Mouse (Mus musculus): Measurements from ENCODE around the gene Magi3.

Magi3 gene

DNA sequence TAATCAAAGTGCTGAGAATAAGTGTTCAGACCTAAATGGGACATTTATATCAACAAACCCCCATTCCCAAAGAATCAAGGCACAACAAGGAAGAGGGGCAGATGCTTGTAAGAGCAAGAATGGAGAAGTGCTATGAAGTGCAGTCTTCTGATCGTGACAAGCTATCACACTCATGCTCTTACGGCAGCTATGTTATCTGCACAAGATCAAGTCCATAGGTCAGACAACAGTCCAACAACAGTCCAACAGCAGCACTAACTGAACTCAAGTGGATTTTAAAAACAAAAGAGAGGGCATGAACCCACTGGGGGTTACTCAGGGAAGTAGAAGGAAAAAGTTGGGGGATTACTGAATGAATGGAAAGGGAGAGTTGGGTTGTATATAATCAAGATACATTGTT lies 30.4 kb downstream of the Magi3 start:
- no peak for DNase-seq (ENCODE audit: low spot score)

DNA sequence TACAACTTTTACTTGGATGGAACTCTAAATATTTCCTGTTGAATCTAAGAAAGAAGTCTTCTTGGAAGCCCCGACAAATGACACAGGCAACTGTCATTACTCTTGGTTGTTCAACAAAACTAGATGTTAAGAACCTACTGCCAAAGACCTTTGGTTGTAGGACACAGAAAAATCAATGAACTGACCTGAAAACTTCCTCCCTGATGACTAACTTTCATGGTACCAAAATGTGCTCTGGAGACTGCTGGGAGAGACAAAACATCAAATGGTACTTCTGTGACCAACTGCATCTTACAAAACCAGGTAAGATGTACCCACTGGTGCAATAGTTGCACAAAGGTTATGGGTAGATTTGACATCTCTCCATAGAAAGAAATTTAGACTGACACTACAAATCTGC lies 30.9 kb downstream of the Magi3 start:
- no peak for DNase-seq (ENCODE audit: low spot score)

DNA sequence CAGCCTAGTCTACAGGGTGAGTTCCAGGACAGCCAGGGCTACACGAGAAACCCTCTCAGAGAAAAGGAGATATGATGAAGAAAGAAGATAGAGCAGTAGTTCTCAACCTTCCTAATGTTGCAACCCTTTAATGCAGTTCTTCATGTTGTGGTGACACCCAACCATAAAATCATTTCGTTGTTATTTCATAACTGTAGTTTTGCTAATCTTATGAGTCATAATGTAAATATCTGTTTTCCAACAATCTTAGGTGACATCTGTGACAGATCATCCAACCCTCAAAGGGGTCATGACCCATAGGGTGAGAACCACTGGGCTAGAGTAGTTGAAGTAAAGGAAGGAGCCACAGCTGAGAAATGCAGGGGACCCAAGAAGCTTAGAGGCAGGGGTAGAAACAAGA lies 35.9 kb downstream of the Magi3 start:
- no peak for DNase-seq (ENCODE audit: low spot score)

DNA sequence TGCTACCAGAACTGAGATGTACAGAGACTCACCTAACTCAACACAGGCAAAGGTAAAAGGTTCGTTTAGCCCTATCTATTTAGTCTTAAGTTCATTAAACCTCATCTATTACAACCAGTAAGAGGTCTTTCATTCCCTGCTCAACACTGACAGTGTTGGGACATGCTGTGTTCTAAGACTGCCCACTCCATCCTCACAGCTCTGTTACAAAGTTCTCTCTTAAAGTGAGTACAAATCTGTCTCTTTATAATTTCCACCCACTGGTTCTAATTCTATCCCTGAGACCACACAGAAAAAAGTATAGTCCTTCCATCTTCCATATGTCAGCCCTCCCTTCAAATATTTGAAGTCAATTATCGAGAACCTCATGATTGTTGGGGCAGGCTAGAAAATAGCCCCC lies 36.5 kb downstream of the Magi3 start:
- DNase-seq (ENCODE audit: low spot score) = no peak

DNA sequence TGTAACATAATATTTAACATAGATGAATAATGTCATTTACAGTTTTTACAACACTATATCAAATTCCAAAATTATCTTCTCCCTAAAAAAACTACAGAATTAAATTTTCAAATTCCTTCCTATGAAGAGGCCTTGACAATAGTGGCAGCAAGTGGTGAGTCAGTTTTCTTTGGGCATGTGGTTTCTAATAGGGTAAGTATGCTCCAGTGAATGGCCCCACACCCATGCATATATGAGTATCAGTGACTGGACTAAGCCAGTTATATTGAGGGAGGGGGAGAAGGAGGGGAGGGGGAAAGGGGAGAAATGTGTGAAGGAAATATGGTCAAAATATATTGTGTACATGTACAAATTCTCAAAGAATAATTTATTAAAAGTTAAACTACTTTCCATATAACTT lies 37.5 kb downstream of the Magi3 start:
- no peak for DNase-seq (ENCODE audit: low spot score)

DNA sequence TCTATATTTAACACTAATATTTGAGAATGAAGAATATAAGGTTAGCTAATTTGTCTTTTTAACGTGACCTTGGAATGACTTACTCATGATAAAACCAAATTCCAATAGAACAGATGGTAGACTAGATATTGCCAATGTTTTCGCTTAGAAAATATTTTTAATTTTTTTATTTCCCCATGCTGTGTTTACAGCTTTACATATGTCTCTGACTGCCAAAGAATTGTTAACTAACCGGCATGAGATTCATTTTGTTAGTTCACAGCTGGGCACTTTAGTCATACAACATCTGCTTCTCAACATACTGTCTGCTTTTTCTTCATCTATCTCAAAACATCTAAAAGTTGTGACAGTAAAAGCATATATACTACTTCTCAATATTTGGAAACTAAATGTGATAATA lies 58.8 kb downstream of the Magi3 start:
- no peak for DNase-seq (ENCODE audit: low spot score)

DNA sequence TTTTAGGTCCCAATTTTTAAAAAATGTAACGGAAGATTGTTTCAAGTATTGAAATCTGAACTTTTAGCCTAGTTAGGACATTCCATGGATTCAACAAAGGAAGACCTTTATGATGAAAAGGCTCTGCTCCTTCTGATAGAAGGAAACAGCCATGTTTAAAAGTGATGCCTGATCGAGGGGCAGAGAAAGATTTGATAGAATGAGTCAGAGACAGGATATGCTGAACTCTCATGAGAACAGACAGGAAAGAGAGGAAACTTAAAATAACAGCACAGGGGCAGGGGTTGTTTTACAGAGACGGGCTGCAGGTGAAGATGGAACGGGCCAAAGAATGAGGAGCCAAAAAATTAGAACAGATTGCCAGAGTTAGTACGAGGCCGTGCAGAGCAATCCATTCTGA lies 59.6 kb downstream of the Magi3 start:
- DNase-seq (ENCODE audit: low spot score) = no peak

DNA sequence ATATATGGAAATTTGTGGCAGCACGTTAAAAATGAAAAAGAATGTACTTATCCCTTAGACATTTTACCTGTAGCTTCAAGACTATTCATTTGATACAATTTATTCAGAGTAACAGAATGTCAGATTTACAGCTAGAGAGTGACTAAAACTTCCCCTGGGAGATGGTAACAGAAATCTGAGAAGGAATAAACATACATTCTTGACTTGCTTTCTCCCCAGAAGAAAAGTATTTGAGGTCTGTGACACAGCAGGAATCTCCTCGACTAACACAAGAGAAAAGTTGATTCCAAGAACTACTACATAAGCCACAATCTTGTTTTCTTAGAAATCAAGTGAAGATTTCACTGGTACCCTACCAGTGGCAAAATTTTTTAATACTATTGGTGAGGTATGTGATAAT lies 70.0 kb downstream of the Magi3 start:
- DNase-seq (ENCODE audit: low spot score) = no peak

DNA sequence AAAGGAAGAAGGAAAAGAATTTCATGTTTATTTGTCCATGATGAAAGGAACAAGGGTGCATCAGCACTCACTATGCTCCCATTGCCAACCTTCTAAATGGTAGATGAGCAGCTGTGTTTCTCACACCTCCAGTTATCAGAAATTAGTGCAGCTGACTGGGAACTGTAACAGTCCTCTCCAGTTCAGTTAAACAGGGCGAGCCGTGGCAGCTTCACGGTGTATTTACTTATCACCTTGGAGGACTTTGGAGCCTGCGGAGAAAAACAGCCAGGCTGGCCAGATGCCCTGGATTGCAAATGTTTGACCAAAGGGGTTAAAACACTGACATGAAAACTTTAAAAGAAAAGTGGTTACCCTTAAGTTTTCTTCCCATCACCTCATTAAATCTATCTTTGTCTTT lies 77.8 kb downstream of the Magi3 start:
- no peak for DNase-seq (ENCODE audit: low spot score)

DNA sequence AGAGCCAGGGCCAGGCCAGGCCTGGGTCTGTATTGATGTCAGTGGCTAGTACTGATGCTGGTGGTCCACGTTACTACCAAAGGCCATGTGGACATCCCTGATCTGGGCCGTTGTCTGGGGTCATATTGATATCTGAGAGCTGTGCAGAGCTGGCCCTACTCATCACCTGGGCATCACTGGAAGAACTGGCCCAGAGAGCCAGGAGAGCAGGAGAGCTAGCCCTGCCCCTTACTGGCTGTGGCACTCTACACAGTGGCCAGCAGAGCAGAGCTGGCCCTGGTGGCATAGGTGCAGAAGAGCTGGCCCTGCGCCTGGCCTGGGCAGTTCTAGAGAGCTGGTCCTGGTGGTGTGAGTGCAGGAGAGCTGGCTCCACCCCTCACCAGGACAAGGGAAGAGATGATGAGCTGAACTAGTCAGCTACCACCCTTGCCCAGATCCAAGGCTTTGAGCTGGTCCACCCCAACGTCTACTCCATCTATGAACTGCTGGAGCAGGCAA lies 81.2 kb downstream of the Magi3 start:
- no peak for DNase-seq (ENCODE audit: low spot score)

DNA sequence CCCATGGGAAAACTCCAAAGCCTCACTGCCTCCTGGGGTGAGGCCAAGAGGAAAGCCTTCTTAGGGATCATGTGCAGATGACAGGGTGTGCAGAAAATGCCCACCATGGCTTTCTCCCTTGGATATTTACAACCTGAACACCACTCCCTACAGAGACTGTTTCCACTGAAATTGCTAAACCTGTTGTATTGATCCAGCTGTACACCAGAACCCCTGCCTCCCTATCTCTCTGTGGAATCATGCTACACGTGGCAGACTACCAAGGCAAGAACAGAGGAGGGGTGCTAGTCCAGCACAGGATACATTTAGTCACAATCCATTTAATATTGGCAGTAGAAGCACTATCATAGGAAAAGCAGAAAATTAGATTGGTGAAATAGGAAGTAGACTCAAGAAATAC lies 94.5 kb downstream of the Magi3 start:
- no peak for DNase-seq (ENCODE audit: low spot score)

DNA sequence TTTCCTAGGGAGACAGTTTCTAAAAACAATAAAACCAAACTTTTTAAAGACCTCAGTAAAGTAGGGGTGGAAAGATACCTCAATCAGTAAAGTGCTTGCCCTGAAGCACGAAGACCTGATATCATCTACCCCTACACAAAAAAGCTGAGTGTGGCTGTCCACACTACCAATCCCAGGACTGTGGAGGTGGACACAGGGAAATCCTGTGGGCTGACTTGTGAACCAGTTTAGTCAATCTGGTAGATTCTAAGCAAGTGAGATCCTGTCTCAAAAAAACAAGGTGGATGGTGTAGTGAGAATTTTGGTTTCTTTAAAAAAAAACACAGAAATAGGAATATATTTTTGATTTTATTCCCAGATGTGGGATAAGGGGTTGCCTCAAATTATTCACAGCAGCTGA lies 96.3 kb downstream of the Magi3 start:
- DNase-seq (ENCODE audit: low spot score) = no peak

DNA sequence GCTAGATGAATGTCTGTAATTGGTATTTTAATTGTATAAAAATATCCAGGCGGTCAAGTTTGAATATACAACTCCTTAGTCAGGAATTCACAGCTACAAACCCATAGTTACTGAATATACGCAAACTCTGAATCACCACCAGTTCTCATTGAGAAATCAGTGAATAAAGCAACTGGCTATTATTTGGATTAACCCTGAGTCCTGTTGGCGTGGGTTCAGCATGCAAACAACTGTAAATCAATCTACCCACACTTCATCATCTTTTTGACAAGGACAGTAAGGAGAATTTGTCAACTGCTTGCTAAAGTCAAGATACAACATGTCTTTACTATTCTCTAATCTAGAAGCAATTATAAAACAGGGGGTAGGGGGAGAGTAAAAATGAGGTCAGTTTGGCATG lies 110.7 kb downstream of the Magi3 start:
- no peak for DNase-seq (ENCODE audit: low spot score)

DNA sequence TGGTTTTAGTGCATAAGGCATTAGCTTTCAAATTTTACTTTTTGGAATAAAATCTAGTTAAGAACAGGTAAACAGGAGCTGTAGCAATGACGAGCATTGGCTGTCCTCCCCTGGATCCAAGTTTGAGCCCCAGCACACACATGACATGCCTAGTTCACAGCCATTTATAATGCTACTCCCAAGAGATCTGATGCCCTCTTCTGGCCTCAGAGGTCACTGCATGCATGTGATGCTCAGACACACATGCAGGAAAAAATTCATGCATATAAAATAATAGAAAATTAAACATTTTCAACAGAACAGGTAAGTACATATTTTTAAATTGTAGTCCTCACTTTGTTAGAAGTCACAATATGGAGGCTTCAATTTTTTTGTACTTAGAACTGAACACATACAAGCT lies 115.2 kb downstream of the Magi3 start:
- DNase-seq (ENCODE audit: low spot score) = peak; percentile 49

DNA sequence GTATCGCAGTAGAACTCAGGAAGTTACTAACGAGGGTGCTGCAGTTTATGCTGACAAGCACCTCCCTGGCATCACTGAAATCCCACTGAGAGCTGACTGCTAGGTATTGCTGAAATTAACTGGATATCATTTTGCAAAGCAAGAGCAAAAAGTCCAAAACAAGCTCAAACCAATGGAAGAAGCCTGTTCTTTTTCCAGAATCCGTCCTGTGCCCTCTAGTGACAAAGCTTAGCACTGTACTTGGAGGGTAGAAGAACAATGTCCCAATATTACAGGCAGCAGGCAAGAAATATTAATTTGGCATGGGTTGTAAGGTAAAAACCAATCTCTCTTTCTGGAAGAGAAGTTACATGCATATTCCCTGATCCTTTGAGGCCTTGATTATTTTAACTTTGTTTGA lies 118.5 kb downstream of the Magi3 start:
- DNase-seq (ENCODE audit: low spot score) = no peak

DNA sequence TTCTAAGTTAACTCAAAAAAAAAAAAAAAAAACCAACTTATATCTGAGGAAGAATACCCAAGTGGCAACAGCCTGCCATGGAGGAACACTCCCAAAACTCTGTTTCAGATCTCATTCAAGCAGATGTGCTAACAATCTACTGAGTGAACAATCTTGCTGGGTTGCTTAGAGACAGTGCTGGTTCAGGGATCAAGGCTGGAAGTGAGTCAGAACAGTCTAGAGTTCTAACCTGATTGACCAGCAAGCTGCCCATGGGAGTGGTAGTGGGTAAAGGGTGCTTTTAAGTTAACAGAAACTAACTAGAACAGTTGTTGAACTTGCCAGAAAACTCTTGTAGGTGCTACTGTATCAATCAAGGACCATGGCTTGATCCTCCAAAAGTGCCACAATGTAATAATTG lies 118.9 kb downstream of the Magi3 start:
- DNase-seq (ENCODE audit: low spot score) = no peak

DNA sequence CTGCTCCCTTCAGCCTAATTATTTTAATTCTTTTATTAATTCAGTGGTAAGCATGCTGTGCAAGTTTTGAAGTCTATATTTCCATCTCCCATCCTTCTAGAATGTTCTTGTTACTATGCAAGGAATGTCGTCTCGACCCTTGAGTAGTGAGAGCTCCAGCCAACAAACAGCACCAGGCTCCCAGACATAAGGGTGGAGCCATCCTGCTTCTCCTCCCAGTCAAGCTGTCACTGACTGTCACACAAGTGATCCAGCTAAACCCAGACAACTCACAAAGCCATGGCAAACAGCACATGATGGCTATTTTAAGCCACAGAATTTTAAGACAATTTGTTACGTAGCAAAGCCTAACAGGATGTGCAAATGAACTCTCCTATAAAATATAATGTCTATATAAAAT lies 124.2 kb downstream of the Magi3 start:
- DNase-seq (ENCODE audit: low spot score) = no peak

DNA sequence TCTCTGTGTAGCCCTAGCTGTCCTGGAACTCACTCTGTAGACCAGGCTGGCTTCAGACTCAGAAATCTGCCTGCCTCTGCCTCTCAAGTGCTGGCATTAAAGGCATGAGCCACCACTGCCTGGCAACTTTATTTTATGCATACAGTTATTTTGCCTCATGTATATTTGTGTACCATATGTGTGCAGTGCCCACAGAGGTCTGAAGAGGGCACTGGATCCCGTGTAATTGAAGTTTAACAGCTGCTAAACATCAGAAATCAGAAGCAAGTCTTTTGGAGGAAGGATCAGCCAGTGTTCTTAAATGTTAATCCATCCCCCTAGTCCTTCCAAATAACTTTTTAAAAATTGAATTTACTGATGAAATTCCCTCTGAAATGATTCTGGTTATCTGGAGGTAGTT lies 125.5 kb downstream of the Magi3 start:
- DNase-seq (ENCODE audit: low spot score) = no peak

DNA sequence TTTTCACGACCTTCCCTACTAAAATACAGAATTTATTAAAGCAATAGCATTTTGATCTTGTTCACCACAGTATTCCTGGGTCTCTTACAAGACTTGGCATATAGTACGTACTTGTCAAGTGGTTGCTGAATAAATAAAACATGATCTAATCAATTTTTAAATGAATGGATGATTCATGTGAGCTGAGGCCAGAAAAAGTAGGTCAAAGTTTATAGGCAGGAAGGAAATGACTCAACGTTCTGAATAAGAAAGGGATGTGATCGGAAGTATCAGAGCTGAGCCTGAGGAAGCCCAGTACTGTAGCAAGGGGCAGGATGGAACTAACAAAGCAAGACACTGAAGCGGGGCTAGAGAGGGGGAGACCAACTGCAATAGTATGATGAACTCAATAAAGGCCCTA lies 127.4 kb downstream of the Magi3 start:
- no peak for DNase-seq (ENCODE audit: low spot score)

DNA sequence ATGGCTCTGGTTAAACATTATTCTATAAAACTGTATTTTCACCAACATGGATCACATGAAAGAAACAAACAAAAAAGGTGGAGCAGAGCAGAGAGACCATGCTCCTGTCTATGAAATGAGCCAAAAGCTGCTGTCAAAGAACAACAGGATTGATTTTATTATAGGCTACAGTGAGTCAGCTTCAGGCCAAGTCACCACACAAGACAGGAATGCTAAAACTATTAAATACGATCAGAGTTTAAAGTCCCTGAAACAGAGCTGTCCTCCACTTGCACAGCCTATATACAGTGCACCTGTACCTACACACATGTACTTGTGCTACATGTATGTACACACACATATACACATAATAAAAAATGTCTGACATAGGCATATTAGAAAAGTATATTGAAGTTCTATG lies 138.1 kb downstream of the Magi3 start:
- DNase-seq (ENCODE audit: low spot score) = no peak

DNA sequence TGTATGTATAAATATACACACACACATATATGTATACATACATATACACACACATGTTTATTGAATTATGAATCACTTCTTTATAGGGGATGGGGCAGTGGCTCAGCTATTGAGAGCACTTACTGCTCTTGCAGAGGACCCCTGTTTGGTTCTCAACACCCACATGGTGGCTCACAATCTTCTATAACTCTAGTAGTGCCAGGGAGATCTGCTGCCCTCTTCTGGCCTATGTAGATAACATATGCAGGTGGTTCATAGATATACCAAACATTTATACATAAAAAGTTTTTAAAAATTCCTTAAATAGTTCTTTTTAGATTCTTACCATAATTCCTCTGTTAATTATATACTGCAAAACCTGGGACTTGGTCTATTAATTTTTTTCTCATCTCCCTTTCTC lies 141.4 kb downstream of the Magi3 start:
- DNase-seq (ENCODE audit: low spot score) = no peak

DNA sequence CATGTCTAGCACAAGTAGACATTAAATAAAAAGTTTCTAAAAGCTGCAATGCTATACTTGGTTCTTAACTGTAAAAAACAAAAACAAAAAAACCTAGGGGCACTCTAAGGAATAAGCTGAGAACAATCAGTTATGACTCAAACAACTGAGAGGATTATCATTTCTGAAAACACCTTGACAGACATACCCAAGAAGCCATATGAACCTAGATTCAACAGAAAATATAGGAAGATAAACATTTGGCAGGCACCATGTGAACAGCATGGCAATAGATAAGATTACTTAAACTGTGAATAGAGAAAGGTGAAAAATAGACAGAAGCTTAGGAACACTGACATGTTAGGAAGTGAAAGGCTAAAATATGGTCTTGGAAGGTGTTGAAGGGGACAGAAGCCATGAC lies 150.8 kb downstream of the Magi3 start:
- DNase-seq (ENCODE audit: low spot score) = no peak

DNA sequence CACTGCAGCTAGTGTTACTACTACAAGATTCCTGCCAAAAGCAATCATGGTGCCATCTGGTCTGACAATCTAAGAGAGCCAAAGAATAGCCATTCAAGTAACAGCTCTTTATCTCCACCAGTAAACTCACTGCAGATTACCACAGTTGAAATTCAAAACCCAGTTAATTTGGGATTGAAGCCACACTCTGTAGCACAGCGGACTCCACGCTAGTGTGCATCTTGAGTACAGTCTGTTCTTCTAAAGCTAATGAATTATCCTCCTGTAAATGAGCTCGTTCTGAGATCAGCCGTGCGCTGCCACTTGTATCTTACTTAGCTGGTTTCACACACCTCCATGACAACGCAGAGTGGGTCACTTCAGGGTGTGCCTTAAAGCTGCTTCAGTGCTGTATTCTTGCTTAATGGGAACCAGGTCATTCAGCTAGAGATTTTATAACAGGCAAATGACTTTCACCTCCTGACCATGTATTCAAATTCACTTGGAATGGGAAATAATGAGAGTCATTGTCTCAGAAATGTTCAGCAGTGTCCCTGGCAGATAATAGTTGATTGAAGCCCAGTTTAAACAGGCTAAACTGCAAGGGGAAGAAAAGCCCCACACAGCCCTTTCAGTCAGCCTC lies 161.1 kb downstream of the Magi3 start:
- peak; percentile 49 for DNase-seq (ENCODE audit: low spot score)

DNA sequence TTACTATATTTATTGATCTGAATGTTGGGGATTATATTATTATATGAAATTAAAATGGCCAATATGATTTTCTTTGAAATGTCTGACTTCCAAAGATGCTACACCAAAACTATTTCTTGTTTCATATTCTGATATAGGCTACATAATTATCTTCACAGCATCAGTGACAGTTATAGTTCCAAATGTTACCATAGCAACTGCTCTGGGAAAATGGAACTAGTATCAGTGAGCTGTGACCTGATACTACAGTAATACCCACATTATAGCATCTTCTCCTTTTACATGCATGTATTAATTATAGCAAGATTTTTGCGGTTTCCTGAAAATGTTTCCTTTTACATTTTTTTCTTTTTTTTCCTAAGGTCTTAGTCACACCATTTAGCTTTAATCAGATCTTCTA lies 187.4 kb downstream of the Magi3 start:
- DNase-seq (ENCODE audit: low spot score) = no peak

DNA sequence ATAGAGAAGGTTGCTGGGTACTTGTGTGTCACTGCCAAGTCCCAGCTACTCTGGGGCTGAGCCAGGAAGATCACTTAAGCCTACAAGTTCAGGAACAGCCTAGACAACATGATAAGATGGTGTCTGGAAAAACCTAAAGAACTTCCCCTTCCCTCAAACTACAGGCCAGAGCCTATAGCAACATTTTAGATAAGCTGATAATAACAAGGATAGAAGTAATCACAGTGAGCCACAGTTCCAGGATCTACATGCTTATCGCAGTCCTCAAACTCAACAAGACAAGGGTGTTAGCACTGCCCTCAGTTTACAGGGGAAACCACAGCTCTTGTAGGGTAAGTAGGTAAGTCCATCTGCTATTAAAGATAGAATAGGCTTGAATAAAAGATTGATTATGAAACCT lies 188.1 kb downstream of the Magi3 start:
- DNase-seq (ENCODE audit: low spot score) = no peak
